Mouse (Mus musculus): ENCODE measurements around the gene Treh. TPM values are rescaled to one million over a fixed set of nuclear protein-coding genes. Genes with fewer than 3 reads are reported as not detected.

The Treh gene
- polyA plus RNA-seq, 1 experiment from 2014 or later: not detected

DNA sequence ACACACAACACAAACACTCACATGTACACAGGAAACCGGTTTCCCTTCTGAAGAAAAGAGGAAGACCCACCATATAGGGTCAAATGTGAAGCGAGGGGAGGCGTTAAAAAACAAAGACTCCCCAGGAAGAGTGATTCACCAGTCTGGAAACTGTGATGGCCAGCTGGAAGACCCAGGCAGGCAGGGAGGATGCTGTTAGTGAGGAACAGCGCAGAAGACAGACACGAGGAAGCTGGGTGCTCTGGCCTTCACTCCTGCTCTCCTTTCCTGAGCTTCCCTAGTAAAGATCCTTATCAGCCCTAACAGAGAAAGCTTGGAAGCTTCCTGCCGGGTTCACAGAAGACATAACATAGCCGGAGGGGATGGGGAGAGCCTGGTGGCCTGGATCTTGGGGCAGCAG is 50.0 kb downstream of the Treh start:
- WGBS: 44% methylated on average over 7 of the region's 7 CpGs
- Histone ChIP-seq H3K9me3 (replicated peaks; ENCODE audit: control insufficient read depth, low read length) (no peaks in the 10 kb centered on the region), H3K4me1 (ENCODE audit: control insufficient read depth, insufficient read depth, low read length) (peaks cover 37% of the 10 kb centered on the region), H3K9ac (ENCODE audit: low read length) (no peak overlapping the region), H3K27ac (ENCODE audit: low read length) (peak overlapping the region; percentile 32), H3K36me3 (ENCODE audit: control insufficient read depth, insufficient read depth, low read length) (no peaks in the 10 kb centered on the region), H3K4me3 (replicated peaks; ENCODE audit: low read length) (no peak overlapping the region), H3K27me3 (ENCODE audit: control insufficient read depth, insufficient read depth, low read length) (no peaks in the 10 kb centered on the region), H3K4me2 (ENCODE audit: low read depth, low read length) (no peak overlapping the region)
- no peak for ATAC-seq (ENCODE audit: insufficient read depth, low FRiP score)

DNA sequence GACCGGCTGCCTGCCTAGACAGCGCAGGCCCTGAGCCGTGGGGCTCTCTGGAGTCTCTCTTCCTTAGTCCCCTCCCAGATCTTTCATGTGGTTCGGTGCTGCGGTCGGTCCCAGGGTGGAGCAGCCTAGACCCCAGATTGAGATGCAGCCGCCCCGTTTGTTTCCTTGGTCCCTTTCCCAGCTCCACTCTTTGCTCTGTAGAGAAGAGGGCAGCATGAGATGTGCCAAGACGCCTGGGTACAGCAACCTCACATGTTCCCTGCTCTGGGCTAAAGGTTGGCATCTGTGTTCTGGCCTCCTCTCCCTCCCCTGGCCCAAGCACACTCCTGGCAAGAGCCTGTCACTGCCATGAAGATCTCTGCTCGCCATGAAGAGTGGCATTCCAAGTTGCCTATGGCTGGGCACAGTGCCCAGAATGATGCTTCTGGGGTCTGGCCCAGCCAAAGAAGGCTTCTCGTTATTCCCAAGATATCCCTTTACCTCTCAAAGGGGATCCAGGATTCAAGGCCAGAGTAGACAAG is 50.5 kb downstream of the Treh start:
- Histone ChIP-seq H3K27ac (ENCODE audit: low read length) (peak overlapping the region; percentile 32), H3K27me3 (ENCODE audit: control insufficient read depth, insufficient read depth, low read length) (no peaks in the 10 kb centered on the region), H3K9me3 (replicated peaks; ENCODE audit: control insufficient read depth, low read length) (no peaks in the 10 kb centered on the region), H3K9ac (ENCODE audit: low read length) (no peak overlapping the region), H3K36me3 (ENCODE audit: control insufficient read depth, insufficient read depth, low read length) (no peaks in the 10 kb centered on the region), H3K4me2 (ENCODE audit: low read depth, low read length) (no peak overlapping the region), H3K4me1 (ENCODE audit: control insufficient read depth, insufficient read depth, low read length) (peaks cover 37% of the 10 kb centered on the region), H3K4me3 (replicated peaks; ENCODE audit: low read length) (no peak overlapping the region)
- ATAC-seq (ENCODE audit: insufficient read depth, low FRiP score): no peak
- 64% methylated on average over 11 of the region's 11 CpGs for WGBS

DNA sequence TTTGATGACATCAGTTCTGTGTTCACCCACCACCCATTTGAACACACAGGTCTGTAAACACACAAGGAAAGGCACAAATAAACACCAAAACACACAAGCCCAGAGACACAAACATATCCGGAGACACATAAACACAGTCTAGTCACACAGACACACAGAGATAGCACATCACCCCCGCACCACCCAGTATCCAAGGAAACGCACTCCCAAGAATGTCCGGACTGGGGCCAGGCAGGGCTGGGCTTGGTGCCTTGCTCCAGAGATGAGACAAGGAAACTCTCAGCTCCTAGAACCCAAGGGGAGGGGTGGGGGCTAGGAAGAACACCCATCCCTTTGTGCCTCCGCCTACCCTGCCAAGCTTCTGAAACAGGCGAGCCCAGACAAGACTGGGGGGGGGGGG is 51.2 kb downstream of the Treh start:
- WGBS: 38% methylated on average over 6 of the region's 6 CpGs
- Histone ChIP-seq H3K36me3 (ENCODE audit: control insufficient read depth, insufficient read depth, low read length) (no peaks in the 10 kb centered on the region), H3K9ac (ENCODE audit: low read length) (no peak overlapping the region), H3K4me3 (replicated peaks; ENCODE audit: low read length) (no peak overlapping the region), H3K4me2 (ENCODE audit: low read depth, low read length) (no peak overlapping the region), H3K9me3 (replicated peaks; ENCODE audit: control insufficient read depth, low read length) (no peaks in the 10 kb centered on the region), H3K27ac (ENCODE audit: low read length) (peak overlapping the region; percentile 42), H3K27me3 (ENCODE audit: control insufficient read depth, insufficient read depth, low read length) (no peaks in the 10 kb centered on the region), H3K4me1 (ENCODE audit: control insufficient read depth, insufficient read depth, low read length) (peaks cover 37% of the 10 kb centered on the region)
- ATAC-seq (ENCODE audit: insufficient read depth, low FRiP score): no peak

DNA sequence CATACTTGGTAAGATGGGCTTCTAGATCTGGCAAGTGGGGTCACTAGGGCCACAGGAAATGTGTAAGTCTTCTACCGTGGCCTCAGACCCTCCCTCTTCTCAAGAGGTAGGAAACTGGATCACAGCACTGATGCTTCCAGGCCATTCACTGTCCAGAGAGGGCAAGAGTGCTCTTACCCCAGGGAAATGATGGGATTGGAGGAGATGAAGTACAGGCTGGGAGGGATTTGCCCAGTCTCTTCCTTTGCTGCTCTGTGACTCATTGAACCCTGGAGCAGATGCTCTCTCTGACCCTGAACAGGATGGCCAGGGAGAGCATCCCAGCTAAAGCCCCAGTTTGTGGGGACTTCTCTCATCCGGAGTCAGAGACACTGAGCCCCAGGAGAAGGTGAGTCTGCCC is 51.6 kb downstream of the Treh start:
- ATAC-seq (ENCODE audit: insufficient read depth, low FRiP score): no peak
- no peak overlapping the region for H3K4me2 ChIP-seq (ENCODE audit: low read depth, low read length)
- H3K27ac ChIP-seq (ENCODE audit: low read length): peak overlapping the region; percentile 42; the same call in 1 of the 2 replicates

DNA sequence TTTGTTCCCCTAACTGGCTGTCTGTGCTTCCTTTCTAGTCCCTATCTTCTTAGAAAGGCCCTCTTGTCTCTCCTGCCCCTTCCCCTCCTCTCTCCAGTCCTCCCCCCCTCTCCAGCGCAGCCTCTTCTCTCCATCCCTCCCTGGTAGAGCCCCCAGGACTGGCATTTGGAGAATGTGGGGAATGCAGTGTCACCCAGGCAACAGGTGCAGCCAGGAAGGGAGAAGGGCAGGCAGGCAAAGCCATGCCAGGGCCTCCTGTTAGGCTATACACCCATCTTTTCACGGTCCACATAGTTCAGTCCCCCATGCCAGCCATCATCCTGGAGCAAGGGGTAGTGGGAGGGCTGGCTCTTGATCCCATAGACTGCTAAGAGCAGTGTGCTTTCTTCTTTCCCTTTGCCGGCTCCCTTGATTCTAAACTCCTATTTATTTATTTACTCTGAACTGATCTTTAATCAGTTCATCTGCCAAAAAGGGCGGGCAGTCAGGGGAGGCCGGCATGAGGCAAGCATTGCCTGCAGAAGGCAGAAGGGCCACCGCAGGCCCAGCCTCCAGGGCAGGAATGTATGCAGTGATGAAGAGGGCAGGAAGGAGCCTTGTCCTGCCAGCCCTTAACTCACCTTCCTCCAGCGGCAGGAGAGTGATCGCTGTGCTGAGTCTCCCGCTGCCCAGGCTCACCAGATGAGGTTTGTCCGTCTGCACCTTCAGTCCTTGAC is 53.6 kb downstream of the Treh start:
- 36% methylated on average over 10 of the region's 10 CpGs for WGBS

More for the DNA sequence above, 51.6 kb downstream of the Treh start:
- Histone ChIP-seq H3K36me3 (ENCODE audit: control insufficient read depth, insufficient read depth, low read length) (no peaks in the 10 kb centered on the region), H3K9me3 (replicated peaks; ENCODE audit: control insufficient read depth, low read length) (no peaks in the 10 kb centered on the region), H3K4me1 (ENCODE audit: control insufficient read depth, insufficient read depth, low read length) (peaks cover 37% of the 10 kb centered on the region), H3K4me3 (replicated peaks; ENCODE audit: low read length) (no peak overlapping the region), H3K9ac (ENCODE audit: low read length) (no peak overlapping the region), H3K27me3 (ENCODE audit: control insufficient read depth, insufficient read depth, low read length) (no peaks in the 10 kb centered on the region)
- WGBS: 51% methylated on average over 2 of the region's 2 CpGs

DNA sequence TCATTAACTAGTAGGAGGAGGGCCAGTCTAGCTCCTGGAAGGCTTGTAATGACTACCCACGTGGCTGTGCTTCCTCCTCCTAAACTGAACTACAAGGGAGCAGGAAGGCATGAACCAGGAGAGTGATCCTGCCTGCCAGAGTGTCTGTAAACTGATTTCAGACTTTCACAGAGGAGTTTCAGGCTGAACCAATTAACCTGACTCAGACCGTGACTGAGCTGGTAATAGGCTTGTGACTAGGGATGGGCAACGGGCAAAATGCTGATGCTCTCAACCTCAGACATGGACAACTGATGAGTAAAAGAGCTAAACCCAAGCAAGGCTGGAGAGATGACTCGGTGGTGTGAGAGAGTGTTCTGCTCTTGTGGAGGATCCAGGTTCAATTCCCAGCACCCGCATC is 54.4 kb downstream of the Treh start:
- Histone ChIP-seq H3K36me3 (ENCODE audit: control insufficient read depth, insufficient read depth, low read length) (no peaks in the 10 kb centered on the region), H3K27ac (ENCODE audit: low read length) (no peak overlapping the region), H3K4me3 (replicated peaks; ENCODE audit: low read length) (no peak overlapping the region), H3K4me1 (ENCODE audit: control insufficient read depth, insufficient read depth, low read length) (peaks cover 27% of the 10 kb centered on the region), H3K9ac (ENCODE audit: low read length) (no peak overlapping the region), H3K4me2 (ENCODE audit: low read depth, low read length) (no peak overlapping the region), H3K27me3 (ENCODE audit: control insufficient read depth, insufficient read depth, low read length) (no peaks in the 10 kb centered on the region), H3K9me3 (replicated peaks; ENCODE audit: control insufficient read depth, low read length) (no peaks in the 10 kb centered on the region)
- no peak for ATAC-seq (ENCODE audit: insufficient read depth, low FRiP score)
- WGBS: 66% methylated on average over 5 of the region's 5 CpGs

More for the DNA sequence above, 53.6 kb downstream of the Treh start:
- Histone ChIP-seq H3K4me3 (replicated peaks; ENCODE audit: low read length) (no peak overlapping the region), H3K27me3 (ENCODE audit: control insufficient read depth, insufficient read depth, low read length) (no peaks in the 10 kb centered on the region), H3K4me1 (ENCODE audit: control insufficient read depth, insufficient read depth, low read length) (peaks cover 26% of the 10 kb centered on the region), H3K4me2 (ENCODE audit: low read depth, low read length) (no peak overlapping the region), H3K27ac (ENCODE audit: low read length) (no peak overlapping the region), H3K9me3 (replicated peaks; ENCODE audit: control insufficient read depth, low read length) (no peaks in the 10 kb centered on the region), H3K9ac (ENCODE audit: low read length) (no peak overlapping the region), H3K36me3 (ENCODE audit: control insufficient read depth, insufficient read depth, low read length) (no peaks in the 10 kb centered on the region)
- ATAC-seq (ENCODE audit: insufficient read depth, low FRiP score): no peak

DNA sequence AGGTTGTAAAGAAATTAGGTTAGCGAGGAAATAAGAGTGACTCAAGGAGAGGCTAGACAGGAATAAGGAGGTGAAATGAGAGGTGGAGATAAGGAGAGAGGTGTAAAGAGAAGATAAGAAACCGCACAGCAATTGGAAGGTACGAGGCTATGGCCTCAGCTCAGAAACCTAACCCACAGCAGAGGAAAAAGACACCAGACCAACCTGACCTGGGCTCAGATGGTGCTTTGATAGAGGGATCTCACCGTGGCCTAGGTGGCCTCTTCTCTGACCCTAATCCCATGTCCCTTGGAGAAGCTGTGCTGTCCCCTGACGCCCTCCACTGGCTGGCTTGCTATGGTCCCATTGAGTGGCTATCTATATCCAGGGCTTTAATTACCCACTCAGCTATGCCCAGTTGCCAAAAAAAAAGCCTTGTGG is 59.1 kb downstream of the Treh start:
- WGBS: 54% methylated on average over 5 of the region's 5 CpGs
- ATAC-seq (ENCODE audit: insufficient read depth, low FRiP score): no peak
- Histone ChIP-seq H3K4me1 (ENCODE audit: control insufficient read depth, insufficient read depth, low read length) (peaks cover 27% of the 10 kb centered on the region), H3K9ac (ENCODE audit: low read length) (no peak overlapping the region; the same call in 1 of the 2 replicates), H3K27ac (ENCODE audit: low read length) (no peak overlapping the region), H3K36me3 (ENCODE audit: control insufficient read depth, insufficient read depth, low read length) (no peaks in the 10 kb centered on the region), H3K4me3 (replicated peaks; ENCODE audit: low read length) (no peak overlapping the region), H3K9me3 (replicated peaks; ENCODE audit: control insufficient read depth, low read length) (no peaks in the 10 kb centered on the region), H3K27me3 (ENCODE audit: control insufficient read depth, insufficient read depth, low read length) (no peaks in the 10 kb centered on the region; the same call in 1 of the 2 replicates), H3K4me2 (ENCODE audit: low read depth, low read length) (no peak overlapping the region)

DNA sequence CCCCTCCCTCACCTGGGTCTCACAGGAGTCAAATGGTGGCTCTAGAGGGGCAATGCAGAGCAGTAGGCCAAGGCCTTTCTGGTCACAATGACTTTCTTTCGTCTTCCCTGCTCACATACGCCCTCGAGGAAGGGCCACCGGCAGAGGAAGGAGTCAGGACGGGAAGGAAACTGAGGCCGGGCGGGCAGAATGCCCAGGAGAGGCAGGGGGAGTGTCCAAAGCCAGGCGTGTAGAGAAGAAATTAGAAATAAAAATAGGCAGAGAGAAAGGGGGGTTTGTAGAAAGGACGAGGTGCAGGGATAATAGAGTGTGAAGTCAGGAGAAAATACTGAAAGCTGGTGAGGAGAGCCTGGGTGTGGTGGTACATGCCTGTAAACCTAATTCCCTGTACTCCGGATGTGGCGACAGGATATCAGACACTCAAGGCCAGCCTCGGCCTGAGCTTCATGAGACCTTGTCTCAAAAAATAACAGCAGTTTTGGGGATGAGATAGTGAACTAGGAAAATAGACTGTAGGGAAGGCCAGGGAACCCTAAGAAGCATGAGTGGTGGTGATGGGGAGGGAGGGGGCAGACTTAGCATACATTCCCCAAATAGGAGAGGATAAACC is 60.0 kb downstream of the Treh start:
- H3K4me3 ChIP-seq (replicated peaks; ENCODE audit: low read length): peak overlapping the region; percentile 67
- peak overlapping the region; percentile 95 for H3K4me2 ChIP-seq (ENCODE audit: low read depth, low read length)
- peak overlapping the region; percentile 61 for H3K27ac ChIP-seq (ENCODE audit: low read length)
- H3K4me1 ChIP-seq (ENCODE audit: control insufficient read depth, insufficient read depth, low read length): peaks cover 27% of the 10 kb centered on the region
- H3K27me3 ChIP-seq (ENCODE audit: control insufficient read depth, insufficient read depth, low read length): no peaks in the 10 kb centered on the region; the same call in 1 of the 2 replicates
- WGBS: 62% methylated on average over 12 of the region's 12 CpGs
- H3K9ac ChIP-seq (ENCODE audit: low read length): peak overlapping the region; percentile 74
- no peaks in the 10 kb centered on the region for H3K36me3 ChIP-seq (ENCODE audit: control insufficient read depth, insufficient read depth, low read length)
- H3K9me3 ChIP-seq (replicated peaks; ENCODE audit: control insufficient read depth, low read length): no peaks in the 10 kb centered on the region
- no peak for ATAC-seq (ENCODE audit: insufficient read depth, low FRiP score)
